Mouse (Mus musculus) hindbrain, postnatal 0 days (tissue): ENCODE results near the gene Gtf2ird2. TPM values are rescaled to one million over a fixed set of nuclear protein-coding genes. Genes with fewer than 3 reads are reported as not detected.
A peak's percentile ranks its signal among the peaks of the same experiment; 100 is the strongest.

ENCODE experiments used
- ATAC-seq: fragments of 200-750 bp; cut with Nextera tagmentation; 2 replicates; pipeline ENCODE4 v1.8.0; 2017; ENCODE audit warnings: mild to moderate bottlenecking, moderate TSS enrichment, moderate library complexity
- DNase-seq: peaks from one replicate; pipeline ENCODE4 v3.0.0-alpha.2; 2015; ENCODE audit warnings: low spot score
- H3K27ac ChIP-seq: fragments of 300-500 bp; sonication (generic); 2 replicates; pipeline ENCODE4 v1.5.1; 2014; ENCODE audit warnings: mild to moderate bottlenecking
- H3K27me3 ChIP-seq: fragments of 300-500 bp; sonication (generic); 2 replicates; pipeline ENCODE4 v1.6.1; 2014; ENCODE audit warnings: low read length, mixed read lengths; ENCODE audit not compliant: insufficient read depth
- H3K36me3 ChIP-seq: fragments of 300-500 bp; sonication (generic); 2 replicates; pipeline ENCODE4 v1.6.1; 2014; ENCODE audit warnings: low read length, mixed read lengths; ENCODE audit not compliant: insufficient read depth
- H3K4me1 ChIP-seq: fragments of 300-500 bp; sonication (generic); 2 replicates; pipeline ENCODE4 v1.6.1; 2014; ENCODE audit warnings: antibody characterized with exemption, low read length, mixed read lengths; ENCODE audit not compliant: insufficient read depth
- H3K4me2 ChIP-seq: fragments of 300-500 bp; sonication (generic); 2 replicates; pipeline ENCODE4 v1.6.1; 2014; ENCODE audit warnings: low read depth, mild to moderate bottlenecking, low read length, moderate library complexity, mixed read lengths
- H3K4me3 ChIP-seq: fragments of 300-500 bp; sonication (generic); 2 replicates; pipeline ENCODE4 v1.5.1; 2014; ENCODE audit warnings: low read length
- H3K9ac ChIP-seq: fragments of 300-500 bp; sonication (generic); replicated peaks from 2 replicates; pipeline ENCODE4 v1.6.1; 2014; ENCODE audit warnings: mild to moderate bottlenecking, low read length, moderate library complexity, mixed read lengths
- H3K9me3 ChIP-seq: fragments of 300-500 bp; sonication (generic); 2 replicates; pipeline ENCODE4 v1.6.1; 2016; ENCODE audit warnings: low read length, mixed read lengths
- CTCF ChIP-seq: IDR thresholded peaks from 2 replicates; pipeline ENCODE4 v1.5.1; 2016; ENCODE audit warnings: antibody characterized with exemption, control low read depth, low read depth
- WGBS: fragments of 180-500 bp; shearing (Covaris S2); extraction: QIAGEN DNeasy Blood & Tissue Kit; methylation state at CpG from one replicate; pipeline ENCODE4 v1.1.7; 2014; 5-methylcytosine and 5-hydroxymethylcytosine counted together
- polyA plus RNA-seq: library from polyadenylated mRNA; unstranded; fragments of >200 nt; fragmentation: Nextera tagmentation; extraction: Ambion mirVana; gene quantifications from 2 replicates; pipeline ENCODE4 v1.2.1, GENCODE M21; 2015
- total RNA-seq: library from RNA; depleted of rRNA; stranded (reverse); fragments of >200 nt; gene quantifications from 2 replicates; pipeline ENCODE4 v1.2.3, GENCODE M21; 2014

The Gtf2ird2 gene
- total and polyA plus RNA-seq, 2 experiments from 2014 or later = 11.6 to 14.6 TPM

DNA sequence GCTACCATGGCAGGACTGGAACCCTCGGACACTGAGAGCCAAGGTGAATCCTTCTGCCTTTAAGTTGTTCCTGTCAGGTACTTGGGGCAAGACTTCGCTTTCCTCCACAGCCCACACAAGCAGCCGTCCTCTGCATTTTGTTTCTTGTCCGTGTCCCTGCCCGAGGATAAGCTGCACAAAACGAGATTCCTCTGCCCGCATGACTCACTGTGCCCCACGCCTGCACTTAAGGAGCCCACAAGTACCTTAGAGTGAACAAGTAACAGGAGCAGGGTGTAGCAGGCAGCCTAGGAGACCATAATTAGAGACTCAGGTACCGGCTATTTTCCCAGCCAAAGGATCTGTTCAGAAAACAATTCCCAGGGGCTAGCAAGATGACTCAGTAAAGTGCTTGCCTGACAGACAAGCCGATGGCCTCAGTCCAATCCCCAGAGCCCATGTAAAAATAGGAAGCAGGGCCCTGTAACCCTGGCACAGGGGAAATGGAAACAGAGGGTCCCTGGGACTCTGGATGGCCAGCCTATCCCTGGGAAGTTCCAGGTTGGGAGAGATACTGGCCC lies 36.5 kb upstream of the Gtf2ird2 start:
- no peak for ATAC-seq
- Histone ChIP-seq H3K27ac (no peak overlapping the region), H3K4me1 (no peaks in the 10 kb centered on the region), H3K4me3 (no peak overlapping the region), H3K4me2 (no peak overlapping the region), H3K9ac (no peak overlapping the region), H3K36me3 (peaks cover 25% of the 10 kb centered on the region; the same call in 1 of the 2 replicates), H3K27me3 (no peaks in the 10 kb centered on the region), H3K9me3 (no peaks in the 10 kb centered on the region)
- 88% methylated on average over 10 of the region's 10 CpGs for WGBS
- TF ChIP-seq CTCF = no peak
- no peak for DNase-seq

DNA sequence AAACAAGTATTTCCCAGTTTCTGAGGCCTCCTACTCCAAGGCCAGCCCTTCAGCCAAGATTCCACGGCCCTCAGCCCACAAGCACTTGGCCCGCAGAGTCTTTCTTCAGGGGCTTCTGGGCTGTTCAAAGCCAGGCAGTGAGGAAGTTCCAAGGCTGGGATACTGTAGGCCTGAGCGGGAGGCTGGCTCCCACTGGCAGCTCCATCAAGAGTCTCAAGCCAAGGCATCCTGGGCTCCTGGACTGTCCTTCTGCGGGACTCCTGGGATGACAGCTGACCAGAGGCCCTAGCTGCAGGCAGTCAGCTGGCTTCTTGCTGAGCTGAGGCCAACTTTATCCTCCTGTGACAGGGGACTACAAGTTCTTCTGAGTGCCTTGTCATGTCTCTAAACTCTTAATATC lies 35.7 kb upstream of the Gtf2ird2 start:
- DNase-seq = no peak
- Histone ChIP-seq H3K9me3 (no peaks in the 10 kb centered on the region), H3K36me3 (peaks cover 17% of the 10 kb centered on the region; the same call in 1 of the 2 replicates), H3K4me3 (no peak overlapping the region), H3K4me1 (no peaks in the 10 kb centered on the region), H3K4me2 (no peak overlapping the region), H3K9ac (no peak overlapping the region), H3K27ac (no peak overlapping the region), H3K27me3 (no peaks in the 10 kb centered on the region)
- no peak for TF ChIP-seq CTCF
- 75% methylated on average over 4 of the region's 4 CpGs for WGBS
- no peak for ATAC-seq

DNA sequence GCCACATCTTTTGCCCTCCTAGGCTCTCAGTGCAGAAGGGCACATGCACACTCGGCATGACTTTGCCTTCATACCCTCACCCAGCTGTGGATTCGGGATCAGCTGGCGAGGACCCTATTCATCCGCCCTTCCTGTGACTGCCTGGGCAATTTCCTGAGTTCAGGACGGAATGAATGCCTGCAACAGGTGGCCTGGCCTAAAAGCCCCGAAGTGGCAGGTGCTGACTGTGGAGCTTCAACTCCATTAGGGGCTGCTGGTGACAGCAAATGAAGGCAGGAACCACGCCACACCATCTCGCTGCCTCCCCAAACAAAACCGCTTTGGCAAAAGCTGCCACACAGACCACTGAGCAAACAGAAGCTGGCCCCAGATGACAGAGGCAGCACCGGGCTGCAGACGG lies 31.9 kb upstream of the Gtf2ird2 start:
- Histone ChIP-seq H3K27me3 (no peaks in the 10 kb centered on the region), H3K9me3 (no peaks in the 10 kb centered on the region), H3K9ac (no peak overlapping the region), H3K36me3 (peaks cover 13% of the 10 kb centered on the region; the same call in 1 of the 2 replicates), H3K4me2 (no peak overlapping the region), H3K4me1 (no peaks in the 10 kb centered on the region), H3K27ac (no peak overlapping the region), H3K4me3 (no peak overlapping the region)
- no peak for DNase-seq
- WGBS = 85% methylated on average over 11 of the region's 11 CpGs
- TF ChIP-seq CTCF = no peak
- ATAC-seq = no peak

DNA sequence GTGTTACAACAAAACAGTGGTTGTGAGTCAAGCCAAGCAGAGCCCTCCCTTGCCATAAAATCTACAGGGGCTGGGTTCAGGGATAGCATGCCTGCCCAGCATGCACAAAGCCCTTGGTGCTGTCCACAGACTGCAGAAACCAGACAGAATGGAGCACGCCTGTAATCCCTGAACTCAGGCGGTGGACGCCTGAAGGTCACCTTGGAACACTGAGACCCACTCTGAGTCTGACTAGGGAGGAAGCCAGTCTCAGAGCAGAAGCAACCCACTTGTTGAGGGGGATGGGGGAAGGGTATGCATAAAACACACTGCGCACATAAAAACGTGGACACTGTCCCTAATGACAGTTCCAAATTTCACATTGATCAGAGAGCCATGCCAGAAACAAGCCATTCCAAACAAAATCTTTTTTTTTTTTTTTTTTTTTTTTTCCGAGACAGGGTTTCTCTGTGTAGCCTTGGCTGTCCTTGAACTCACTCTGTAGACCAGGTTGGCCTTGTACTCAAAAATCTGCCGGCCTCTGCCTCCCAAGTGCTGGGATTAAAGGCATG lies 27.8 kb upstream of the Gtf2ird2 start:
- H3K4me3 ChIP-seq = no peak overlapping the region
- H3K4me2 ChIP-seq = no peak overlapping the region
- no peaks in the 10 kb centered on the region for H3K9me3 ChIP-seq
- no peaks in the 10 kb centered on the region for H3K27me3 ChIP-seq
- no peaks in the 10 kb centered on the region for H3K4me1 ChIP-seq
- H3K27ac ChIP-seq = no peak overlapping the region
- H3K36me3 ChIP-seq = peaks cover 18% of the 10 kb centered on the region; the same call in 1 of the 2 replicates
- WGBS = 85% methylated on average over 7 of the region's 7 CpGs
- H3K9ac ChIP-seq = no peak overlapping the region
- DNase-seq (no peak), ATAC-seq (no peak)
- TF ChIP-seq CTCF = no peak

DNA sequence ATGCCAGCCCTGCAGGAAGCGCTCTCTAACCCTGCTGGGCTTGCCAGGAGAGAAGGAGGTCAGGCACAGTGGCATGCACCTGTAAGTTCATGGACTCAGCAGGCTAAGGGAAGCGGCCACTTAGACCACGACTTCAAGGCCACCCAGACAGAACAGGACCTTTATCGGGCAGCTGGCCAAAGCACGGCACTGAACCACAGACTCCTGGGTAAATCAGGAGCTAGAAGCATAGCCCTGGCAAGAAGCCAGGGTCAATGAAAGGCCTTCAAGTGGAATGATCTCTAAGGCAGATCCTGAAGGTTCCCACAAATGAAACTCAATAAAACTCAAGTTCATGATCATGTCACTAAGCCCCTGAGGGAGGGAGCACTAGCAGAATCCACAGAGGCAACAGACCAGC lies 19.1 kb upstream of the Gtf2ird2 start:
- Histone ChIP-seq H3K27ac (0 out of 2 replicates have a peak overlapping the region, but pooled peaks have one; percentile 20), H3K36me3 (peaks cover 20% of the 10 kb centered on the region)
- 45% methylated on average over 5 of the region's 5 CpGs for WGBS

DNA sequence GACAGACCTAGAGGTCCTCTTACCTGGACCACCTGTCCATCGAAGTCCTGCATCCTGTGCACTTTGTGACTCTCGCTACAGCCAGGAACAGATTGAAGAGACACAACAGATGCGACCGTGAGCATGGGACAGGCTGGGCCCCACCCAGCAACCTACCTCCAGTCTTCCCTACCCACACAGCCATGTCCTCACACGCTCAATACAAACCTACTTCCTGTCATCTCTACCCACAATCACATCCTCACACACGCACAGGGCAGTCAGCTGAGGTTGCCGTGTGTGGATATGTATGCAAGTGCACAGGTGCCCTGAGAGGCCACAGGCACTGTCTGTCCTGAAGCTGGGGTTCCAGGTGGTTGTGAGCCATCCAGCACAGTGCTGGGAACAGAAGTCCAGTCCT lies 17.2 kb upstream of the Gtf2ird2 start:
- Histone ChIP-seq H3K27ac (no peak overlapping the region), H3K4me3 (no peak overlapping the region), H3K4me1 (peaks cover 5% of the 10 kb centered on the region; the same call in 1 of the 2 replicates), H3K9ac (no peak overlapping the region), H3K4me2 (no peak overlapping the region), H3K36me3 (peaks cover 12% of the 10 kb centered on the region), H3K9me3 (no peaks in the 10 kb centered on the region), H3K27me3 (no peaks in the 10 kb centered on the region)
- no peak for TF ChIP-seq CTCF
- ATAC-seq = no peak
- DNase-seq = no peak
- 93% methylated on average over 7 of the region's 7 CpGs for WGBS

More for the DNA sequence above, 19.1 kb upstream of the Gtf2ird2 start:
- Histone ChIP-seq H3K9ac (no peak overlapping the region), H3K9me3 (no peaks in the 10 kb centered on the region), H3K4me3 (no peak overlapping the region), H3K4me2 (no peak overlapping the region), H3K27me3 (no peaks in the 10 kb centered on the region), H3K4me1 (peaks cover 5% of the 10 kb centered on the region; the same call in 1 of the 2 replicates)
- TF ChIP-seq CTCF = no peak
- ATAC-seq (no peak), DNase-seq (peak; percentile 43)

DNA sequence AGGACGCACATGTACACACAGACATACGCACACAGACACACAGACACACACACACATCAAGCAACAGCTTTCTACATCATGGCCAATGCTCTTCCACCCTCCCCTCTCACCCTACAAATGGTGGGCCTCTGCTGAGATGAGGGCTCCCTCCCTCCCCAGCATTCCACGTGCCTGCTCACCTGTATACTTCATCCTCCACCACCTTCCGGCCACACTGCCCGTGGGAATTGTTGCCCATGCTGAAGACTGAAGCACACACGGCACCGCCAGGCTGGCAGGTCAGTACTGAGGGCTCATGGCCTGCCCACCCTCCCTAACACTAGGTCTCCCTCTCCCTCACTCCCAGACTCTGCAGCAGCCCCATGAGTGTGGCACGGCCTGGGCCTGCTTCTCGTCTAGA lies 15.8 kb upstream of the Gtf2ird2 start:
- no peak for TF ChIP-seq CTCF
- H3K36me3 ChIP-seq = peaks cover 7% of the 10 kb centered on the region; the same call in 1 of the 2 replicates
- 92% methylated on average over 9 of the region's 9 CpGs for WGBS

More for the DNA sequence above, 15.8 kb upstream of the Gtf2ird2 start:
- Histone ChIP-seq H3K4me3 (no peak overlapping the region), H3K4me2 (no peak overlapping the region), H3K9ac (no peak overlapping the region), H3K9me3 (no peaks in the 10 kb centered on the region), H3K27me3 (no peaks in the 10 kb centered on the region), H3K27ac (no peak overlapping the region), H3K4me1 (peaks cover 5% of the 10 kb centered on the region; the same call in 1 of the 2 replicates)
- ATAC-seq (no peak), DNase-seq (no peak)
